Mouse (Mus musculus): ENCODE data around the gene Rapgef4.

Gene Rapgef4

GRCm38 (mm10) chr2:71980771-71981342, at the start of gene Rapgef4:
TSS of gene Rapgef4 (plus strand) at chr2:71981240.
- DNase-seq (ENCODE audit: extremely low spot score), result no peak

GRCm38 (mm10) chr2:71934046-71934445, 47.0 kb upstream of the Rapgef4 start:
- DNase-seq (ENCODE audit: extremely low spot score), result no peak

GRCm38 (mm10) chr2:71936711-71937110, 44.3 kb upstream of the Rapgef4 start:
- no peak for DNase-seq (ENCODE audit: extremely low spot score)

GRCm38 (mm10) chr2:71937649-71938308, 43.3 kb upstream of the Rapgef4 start:
- DNase-seq (ENCODE audit: extremely low spot score), result peak; percentile 15

- DNase-seq (ENCODE audit: extremely low spot score), result no peak
Observed at GRCm38 (mm10) chr2:71938716-71939393, 42.2 kb upstream of the Rapgef4 start.

- DNase-seq (ENCODE audit: extremely low spot score), result no peak
Observed at GRCm38 (mm10) chr2:71941005-71941720, 39.9 kb upstream of the Rapgef4 start.

GRCm38 (mm10) chr2:71941721-71942087, 39.3 kb upstream of the Rapgef4 start:
- no peak for DNase-seq (ENCODE audit: extremely low spot score)

GRCm38 (mm10) chr2:71951212-71951611, 29.8 kb upstream of the Rapgef4 start:
- no peak for DNase-seq (ENCODE audit: extremely low spot score)

- DNase-seq (ENCODE audit: extremely low spot score), result peak; percentile 57
Observed at GRCm38 (mm10) chr2:71955637-71956036, 25.4 kb upstream of the Rapgef4 start.

- DNase-seq (ENCODE audit: extremely low spot score), result no peak
Observed at GRCm38 (mm10) chr2:71956463-71956862, 24.6 kb upstream of the Rapgef4 start.

GRCm38 (mm10) chr2:71957951-71958350, 23.1 kb upstream of the Rapgef4 start:
- no peak for DNase-seq (ENCODE audit: extremely low spot score)

GRCm38 (mm10) chr2:71958393-71958792, 22.6 kb upstream of the Rapgef4 start:
- no peak for DNase-seq (ENCODE audit: extremely low spot score)

- no peak for DNase-seq (ENCODE audit: extremely low spot score)
Observed at GRCm38 (mm10) chr2:71964216-71964615, 16.8 kb upstream of the Rapgef4 start.

- no peak for DNase-seq (ENCODE audit: extremely low spot score)
Observed at GRCm38 (mm10) chr2:71965476-71965875, 15.6 kb upstream of the Rapgef4 start.

GRCm38 (mm10) chr2:71966737-71967136, 14.3 kb upstream of the Rapgef4 start:
- no peak for DNase-seq (ENCODE audit: extremely low spot score)

- no peak for DNase-seq (ENCODE audit: extremely low spot score)
Observed at GRCm38 (mm10) chr2:71967855-71968254, 13.2 kb upstream of the Rapgef4 start.

GRCm38 (mm10) chr2:71973646-71974045, 7.4 kb upstream of the Rapgef4 start:
- DNase-seq (ENCODE audit: extremely low spot score), result no peak

GRCm38 (mm10) chr2:71974143-71974846, 6.7 kb upstream of the Rapgef4 start:
- no peak for DNase-seq (ENCODE audit: extremely low spot score)

GRCm38 (mm10) chr2:71979981-71980380, 1.1 kb upstream of the Rapgef4 start:
- no peak for DNase-seq (ENCODE audit: extremely low spot score)

GRCm38 (mm10) chr2:71981343-71981851, 357 bp downstream of the Rapgef4 start:
- DNase-seq (ENCODE audit: extremely low spot score), result peak; percentile 15

GRCm38 (mm10) chr2:71981896-71982295, 856 bp downstream of the Rapgef4 start:
- DNase-seq (ENCODE audit: extremely low spot score), result no peak

Measured in embryo, embryonic 9.5 days (tissue).